Mouse (Mus musculus) forebrain, embryonic 14.5 days (tissue): ENCODE measurements around the gene Tmem176b. TPM values are rescaled to one million over a fixed set of nuclear protein-coding genes. Genes with fewer than 3 reads are reported as not detected.

Source experiments
- ATAC-seq: fragments of 200-750 bp; cut with Nextera tagmentation; 2 replicates; pipeline ENCODE4 v1.8.0; 2017; ENCODE audit warnings: mild to moderate bottlenecking, moderate library complexity
- DNase-seq: peaks from one replicate; pipeline ENCODE4 v3.0.0-alpha.2; 2015; ENCODE audit warnings: low spot score
- H3K27ac ChIP-seq: fragments of 300-500 bp; sonication (generic); 2 replicates; pipeline ENCODE4 v1.5.1; 2014; ENCODE audit warnings: low read depth, mild to moderate bottlenecking, control low read depth, low read length, moderate library complexity
- H3K27me3 ChIP-seq: fragments of 300-500 bp; sonication (generic); replicated peaks from 2 replicates; pipeline ENCODE4 v1.6.1; 2014; ENCODE audit warnings: low read length, control low read depth, mixed read lengths; ENCODE audit not compliant: control insufficient read depth, insufficient read depth
- H3K36me3 ChIP-seq: fragments of 300-500 bp; sonication (generic); 2 replicates; pipeline ENCODE4 v1.6.1; 2014; ENCODE audit warnings: low read length, control low read depth; ENCODE audit not compliant: control insufficient read depth, insufficient read depth
- H3K4me1 ChIP-seq: fragments of 300-500 bp; sonication (generic); 2 replicates; pipeline ENCODE4 v1.6.1; 2014; ENCODE audit warnings: antibody characterized with exemption, low read length, control low read depth; ENCODE audit not compliant: control insufficient read depth, insufficient read depth
- H3K4me2 ChIP-seq: fragments of 300-500 bp; sonication (generic); 2 replicates; pipeline ENCODE4 v1.6.1; 2014; ENCODE audit warnings: mild to moderate bottlenecking, control low read depth, low read length
- H3K4me3 ChIP-seq: fragments of 300-500 bp; sonication (generic); 2 replicates; pipeline ENCODE4 v1.5.1; 2014; ENCODE audit warnings: low read depth, low read length, control low read depth
- H3K9ac ChIP-seq: fragments of 300-500 bp; sonication (generic); 2 replicates; pipeline ENCODE4 v1.6.1; 2014; ENCODE audit warnings: mild to moderate bottlenecking, low read length, control low read depth, moderate library complexity
- H3K9me3 ChIP-seq: fragments of 300-500 bp; sonication (generic); replicated peaks from 2 replicates; pipeline ENCODE4 v1.6.1; 2016; ENCODE audit warnings: low read length, control low read depth, mixed read lengths; ENCODE audit not compliant: control insufficient read depth
- WGBS: fragments of 180-500 bp; shearing (Covaris S2); extraction: QIAGEN DNeasy Blood & Tissue Kit; methylation state at CpG from one replicate; pipeline ENCODE4 v1.1.7; 2014; 5-methylcytosine and 5-hydroxymethylcytosine counted together
- polyA plus RNA-seq: library from polyadenylated mRNA; unstranded; fragments of >200 nt; fragmentation: Nextera tagmentation; extraction: Ambion mirVana; gene quantifications from 2 replicates; pipeline ENCODE4 v1.2.1, GENCODE M21; 2014

Gene Tmem176b
- polyA plus RNA-seq, 1 experiment from 2014 or later, result 131 TPM

GRCm38 (mm10) chr6:48836146-48836545, 5.2 kb downstream of the Tmem176b start:
- Histone ChIP-seq H3K4me1 (peaks cover 18% of the 10 kb centered on the region), H3K4me3 (no peak overlapping the region), H3K4me2 (no peak overlapping the region), H3K9ac (no peak overlapping the region), H3K36me3 (peaks cover 35% of the 10 kb centered on the region), H3K27me3 (no peaks in the 10 kb centered on the region), H3K9me3 (no peaks in the 10 kb centered on the region), H3K27ac (no peak overlapping the region)
- 93% methylated on average over 5 of the region's 5 CpGs for WGBS
- DNase-seq (no peak), ATAC-seq (no peak)

GRCm38 (mm10) chr6:48835241-48835640, 6.1 kb downstream of the Tmem176b start:
- Histone ChIP-seq H3K27ac (no peak overlapping the region), H3K9me3 (no peaks in the 10 kb centered on the region), H3K9ac (no peak overlapping the region), H3K27me3 (no peaks in the 10 kb centered on the region), H3K36me3 (peaks cover 35% of the 10 kb centered on the region), H3K4me3 (no peak overlapping the region), H3K4me2 (no peak overlapping the region), H3K4me1 (peaks cover 14% of the 10 kb centered on the region)
- ATAC-seq (no peak), DNase-seq (no peak)
- 86% methylated on average over 5 of the region's 5 CpGs for WGBS

GRCm38 (mm10) chr6:48833515-48833914, 7.8 kb downstream of the Tmem176b start:
- WGBS, result 89% methylated on average over 4 of the region's 4 CpGs
- Histone ChIP-seq H3K36me3 (peaks cover 35% of the 10 kb centered on the region), H3K27ac (no peak overlapping the region), H3K9me3 (no peaks in the 10 kb centered on the region), H3K4me3 (no peak overlapping the region), H3K4me1 (peaks cover 3% of the 10 kb centered on the region; the same call in 1 of the 2 replicates), H3K27me3 (no peaks in the 10 kb centered on the region), H3K9ac (no peak overlapping the region), H3K4me2 (no peak overlapping the region)
- ATAC-seq (no peak), DNase-seq (no peak)

- 85% methylated on average over 1 of the region's 1 CpGs for whole genome bisulfite sequencing
- DNase-seq (no peak), ATAC-seq (no peak)
- H3K27ac ChIP-seq, result no peak overlapping the region
- no peaks in the 10 kb centered on the region for H3K27me3 ChIP-seq
- H3K4me2 ChIP-seq, result no peak overlapping the region
- H3K9me3 ChIP-seq, result no peaks in the 10 kb centered on the region
- H3K4me3 ChIP-seq, result no peak overlapping the region
- H3K4me1 ChIP-seq, result no peaks in the 10 kb centered on the region
- H3K9ac ChIP-seq, result no peak overlapping the region
- H3K36me3 ChIP-seq, result peaks cover 33% of the 10 kb centered on the region
Observed at GRCm38 (mm10) chr6:48832426-48832825, 8.9 kb downstream of the Tmem176b start.

- Histone ChIP-seq H3K9me3 (no peaks in the 10 kb centered on the region), H3K4me1 (no peaks in the 10 kb centered on the region), H3K4me2 (no peak overlapping the region), H3K27ac (no peak overlapping the region), H3K9ac (no peak overlapping the region), H3K4me3 (no peak overlapping the region), H3K27me3 (no peaks in the 10 kb centered on the region), H3K36me3 (peaks cover 29% of the 10 kb centered on the region)
- ATAC-seq (no peak), DNase-seq (no peak)
- 87% methylated on average over 5 of the region's 5 CpGs for WGBS
Observed at GRCm38 (mm10) chr6:48831141-48831540, 10.2 kb downstream of the Tmem176b start.

GRCm38 (mm10) chr6:48830241-48830640, 11.1 kb downstream of the Tmem176b start:
- H3K4me1 ChIP-seq, result no peaks in the 10 kb centered on the region
- no peak overlapping the region for H3K4me3 ChIP-seq
- no peak overlapping the region for H3K9ac ChIP-seq
- no peak overlapping the region for H3K27ac ChIP-seq
- no peak overlapping the region for H3K4me2 ChIP-seq
- 84% methylated on average over 1 of the region's 1 CpGs for WGBS
- no peaks in the 10 kb centered on the region for H3K27me3 ChIP-seq
- ATAC-seq (no peak), DNase-seq (no peak)
- no peaks in the 10 kb centered on the region for H3K9me3 ChIP-seq
- peaks cover 24% of the 10 kb centered on the region for H3K36me3 ChIP-seq

- Histone ChIP-seq H3K27me3 (no peaks in the 10 kb centered on the region), H3K36me3 (peaks cover 18% of the 10 kb centered on the region)
Observed at GRCm38 (mm10) chr6:48829651-48830050, 11.6 kb downstream of the Tmem176b start.

GRCm38 (mm10) chr6:48828976-48829375, 12.3 kb downstream of the Tmem176b start:
- Histone ChIP-seq H3K27me3 (no peaks in the 10 kb centered on the region), H3K4me2 (no peak overlapping the region), H3K27ac (no peak overlapping the region), H3K9me3 (no peaks in the 10 kb centered on the region), H3K36me3 (peaks cover 12% of the 10 kb centered on the region), H3K4me1 (no peaks in the 10 kb centered on the region), H3K4me3 (no peak overlapping the region), H3K9ac (no peak overlapping the region)
- WGBS, result 91% methylated on average over 1 of the region's 1 CpGs
- DNase-seq, result no peak
- no peak for ATAC-seq

More at GRCm38 (mm10) chr6:48829651-48830050, 11.6 kb downstream of the Tmem176b start:
- ATAC-seq (no peak), DNase-seq (no peak)
- no peaks in the 10 kb centered on the region for H3K9me3 ChIP-seq
- H3K4me3 ChIP-seq, result no peak overlapping the region
- no peak overlapping the region for H3K4me2 ChIP-seq
- H3K9ac ChIP-seq, result no peak overlapping the region
- no peaks in the 10 kb centered on the region for H3K4me1 ChIP-seq
- no peak overlapping the region for H3K27ac ChIP-seq

- ATAC-seq, result no peak
Observed at GRCm38 (mm10) chr6:48825016-48825415, 16.3 kb downstream of the Tmem176b start.

More at GRCm38 (mm10) chr6:48825016-48825415, 16.3 kb downstream of the Tmem176b start:
- H3K4me2 ChIP-seq, result no peak overlapping the region
- no peaks in the 10 kb centered on the region for H3K27me3 ChIP-seq
- H3K36me3 ChIP-seq, result no peaks in the 10 kb centered on the region
- no peak overlapping the region for H3K4me3 ChIP-seq
- no peaks in the 10 kb centered on the region for H3K4me1 ChIP-seq
- no peaks in the 10 kb centered on the region for H3K9me3 ChIP-seq
- no peak overlapping the region for H3K27ac ChIP-seq
- H3K9ac ChIP-seq, result no peak overlapping the region
- no peak for DNase-seq
- 72% methylated on average over 7 of the region's 7 CpGs for WGBS
